Mouse (Mus musculus) kidney, embryonic 16.5 days (tissue): ENCODE measurements around the gene Pfkfb2. TPM values are rescaled to one million over a fixed set of nuclear protein-coding genes. Genes with fewer than 3 reads are reported as not detected.
"Not testable (repeated sequence)": the region's sequence is repeated elsewhere in the genome, so short reads cannot be mapped to it uniquely, and the experiment has no call there.

Source experiments
- ATAC-seq: fragments of 200-750 bp; cut with Nextera tagmentation; 2 replicates; pipeline ENCODE4 v1.8.0; 2017; ENCODE audit warnings: moderate TSS enrichment; ENCODE audit not compliant: low FRiP score, low TSS enrichment
- H3K27ac ChIP-seq: fragments of 300-500 bp; sonication (generic); 2 replicates; pipeline ENCODE4 v1.5.1; 2014; ENCODE audit warnings: low read length
- H3K27me3 ChIP-seq: fragments of 300-500 bp; sonication (generic); 2 replicates; pipeline ENCODE4 v1.6.1; 2014; ENCODE audit warnings: low read length, control low read depth, mixed read lengths; ENCODE audit not compliant: insufficient read depth
- H3K36me3 ChIP-seq: fragments of 300-500 bp; sonication (generic); 2 replicates; pipeline ENCODE4 v1.6.1; 2014; ENCODE audit warnings: low read length, control low read depth, mixed read lengths; ENCODE audit not compliant: insufficient read depth
- H3K4me1 ChIP-seq: fragments of 300-500 bp; sonication (generic); 2 replicates; pipeline ENCODE4 v1.6.1; 2014; ENCODE audit warnings: low read length, control low read depth, mixed read lengths; ENCODE audit not compliant: insufficient read depth
- H3K4me2 ChIP-seq: fragments of 300-500 bp; sonication (generic); replicated peaks from 2 replicates; pipeline ENCODE4 v1.6.1; 2014; ENCODE audit warnings: low read depth, low read length
- H3K4me3 ChIP-seq: fragments of 300-500 bp; sonication (generic); 2 replicates; pipeline ENCODE4 v1.5.1; 2014; ENCODE audit warnings: mild to moderate bottlenecking, low read length
- H3K9ac ChIP-seq: fragments of 300-500 bp; sonication (generic); replicated peaks from 2 replicates; pipeline ENCODE4 v1.6.1; 2014; ENCODE audit warnings: low read length
- H3K9me3 ChIP-seq: fragments of 300-500 bp; sonication (generic); 2 replicates; pipeline ENCODE4 v1.6.1; 2016; ENCODE audit warnings: low read length, control low read depth
- WGBS: fragments of 180-500 bp; shearing (Covaris S2); extraction: QIAGEN DNeasy Blood & Tissue Kit; methylation state at CpG from one replicate; pipeline ENCODE4 v1.1.7; 2014; 5-methylcytosine and 5-hydroxymethylcytosine counted together
- polyA plus RNA-seq: library from polyadenylated mRNA; unstranded; fragments of >200 nt; fragmentation: Nextera tagmentation; extraction: Ambion mirVana; gene quantifications from 2 replicates; pipeline ENCODE4 v1.2.1, GENCODE M21; 2015

The Pfkfb2 gene
- polyA plus RNA-seq, 1 experiment from 2014 or later, result 9.7 TPM

DNA sequence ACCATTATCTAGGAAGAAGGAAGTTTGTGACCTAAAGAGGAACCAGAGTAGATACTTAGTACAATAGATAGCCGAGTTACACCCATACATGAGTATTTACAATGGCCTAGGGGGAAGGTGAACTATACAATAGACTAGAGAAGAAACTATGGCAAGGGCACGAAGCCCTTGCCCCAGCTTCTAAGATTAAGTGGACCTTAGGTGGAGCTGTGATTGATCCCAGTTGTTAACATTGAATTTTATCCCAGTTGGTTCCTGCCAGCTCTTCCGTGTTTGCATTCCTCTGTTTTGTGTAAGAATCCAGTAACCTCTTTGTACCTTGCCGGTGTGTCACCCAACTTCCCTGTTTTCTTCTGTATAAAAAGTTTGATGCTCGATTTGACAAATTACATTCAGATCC, 65.5 kb downstream of the Pfkfb2 start:
- not testable (repeated sequence) for H3K4me2 ChIP-seq, ATAC-seq, H3K4me1 ChIP-seq, H3K9ac ChIP-seq, H3K27me3 ChIP-seq, H3K9me3 ChIP-seq, H3K36me3 ChIP-seq, H3K27ac ChIP-seq, H3K4me3 ChIP-seq
- 88% methylated on average over 5 of the region's 5 CpGs for WGBS

DNA sequence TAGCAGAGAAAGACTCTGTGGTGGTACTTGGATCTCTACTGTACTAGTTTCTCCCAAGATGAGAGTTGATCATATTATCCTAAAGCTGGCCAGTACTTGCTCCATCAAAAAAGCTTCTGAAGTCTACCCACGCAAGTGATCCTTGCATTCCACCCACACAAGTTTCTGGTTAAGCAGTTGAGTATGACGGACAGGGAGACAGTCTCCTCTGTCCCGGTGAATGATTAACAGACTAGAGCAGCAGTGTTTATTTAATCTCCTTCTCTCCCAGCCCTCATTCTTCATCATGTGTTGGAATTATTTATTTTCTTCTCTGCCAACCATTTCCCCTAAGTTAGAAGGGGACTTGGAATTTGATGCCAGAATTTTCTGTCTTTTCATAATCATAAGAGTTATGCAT, 67.6 kb downstream of the Pfkfb2 start, which contains the start of gene C4bp:
Gene C4bp (minus strand): TSS at position 179 of the 400 bp plus-strand sequence.
- 39% methylated on average over 3 of the region's 3 CpGs for WGBS
- Histone ChIP-seq H3K36me3 (no peaks in the 10 kb centered on the region), H3K9ac (no peak within 1 kb of the TSS), H3K27me3 (no peaks in the 10 kb centered on the region), H3K27ac (no peak within 1 kb of the TSS), H3K9me3 (no peaks in the 10 kb centered on the region; the same call in 1 of the 2 replicates), H3K4me1 (no peaks in the 10 kb centered on the region), H3K4me2 (no peak within 1 kb of the TSS), H3K4me3 (no peak within 1 kb of the TSS)
- ATAC-seq, result peak; percentile 90

DNA sequence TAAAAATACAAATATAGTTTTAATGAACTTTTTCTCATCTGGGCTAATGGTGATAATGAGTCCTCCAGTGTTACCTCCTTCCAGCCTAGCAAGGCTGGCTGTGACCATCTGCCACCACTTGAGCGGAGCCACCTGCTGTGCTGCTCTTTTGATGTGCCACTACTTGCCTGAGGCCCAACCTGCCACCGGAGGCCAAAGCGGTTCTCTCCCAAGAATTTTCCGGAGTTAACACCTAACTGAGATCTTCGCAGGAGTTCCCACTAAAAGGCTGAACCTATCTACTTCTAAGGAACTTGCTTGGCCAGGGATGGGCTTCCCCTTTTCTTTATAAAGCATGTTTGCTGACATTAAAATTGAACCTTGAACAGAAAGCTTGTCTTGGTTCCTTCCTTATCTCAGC, 69.4 kb downstream of the Pfkfb2 start:
- H3K36me3 ChIP-seq, H3K4me2 ChIP-seq, H3K27ac ChIP-seq, H3K9ac ChIP-seq, H3K9me3 ChIP-seq, H3K27me3 ChIP-seq, ATAC-seq, H3K4me1 ChIP-seq, H3K4me3 ChIP-seq: not testable (repeated sequence)
- WGBS, result 18% methylated on average over 5 of the region's 5 CpGs

DNA sequence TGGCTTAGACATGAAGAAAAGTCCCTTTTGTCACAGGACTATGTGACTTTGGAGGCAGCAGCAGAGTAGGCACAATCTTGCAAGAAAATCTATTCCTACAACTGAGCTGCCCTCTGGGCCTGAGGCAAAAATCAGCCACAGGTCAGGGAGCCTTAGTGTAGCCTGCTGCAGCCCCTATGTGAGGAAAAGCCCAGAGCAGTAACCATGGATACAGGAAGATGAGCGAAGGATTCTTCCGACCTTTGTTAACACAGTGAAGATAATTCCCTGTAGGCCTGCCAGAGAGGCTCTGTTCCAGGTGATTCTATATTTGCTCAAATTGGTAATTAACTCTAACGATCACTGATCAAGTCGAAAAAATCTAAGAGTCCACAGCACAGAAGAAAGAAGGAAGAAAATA, 85.0 kb downstream of the Pfkfb2 start:
- H3K27ac ChIP-seq, result no peak overlapping the region
- no peak overlapping the region for H3K9ac ChIP-seq
- no peak overlapping the region for H3K4me3 ChIP-seq
- no peaks in the 10 kb centered on the region for H3K4me1 ChIP-seq
- no peaks in the 10 kb centered on the region for H3K27me3 ChIP-seq
- WGBS, result 69% methylated on average over 4 of the region's 4 CpGs
- ATAC-seq, result no peak
- H3K4me2 ChIP-seq, result no peak overlapping the region
- H3K9me3 ChIP-seq, result no peaks in the 10 kb centered on the region
- no peaks in the 10 kb centered on the region for H3K36me3 ChIP-seq

DNA sequence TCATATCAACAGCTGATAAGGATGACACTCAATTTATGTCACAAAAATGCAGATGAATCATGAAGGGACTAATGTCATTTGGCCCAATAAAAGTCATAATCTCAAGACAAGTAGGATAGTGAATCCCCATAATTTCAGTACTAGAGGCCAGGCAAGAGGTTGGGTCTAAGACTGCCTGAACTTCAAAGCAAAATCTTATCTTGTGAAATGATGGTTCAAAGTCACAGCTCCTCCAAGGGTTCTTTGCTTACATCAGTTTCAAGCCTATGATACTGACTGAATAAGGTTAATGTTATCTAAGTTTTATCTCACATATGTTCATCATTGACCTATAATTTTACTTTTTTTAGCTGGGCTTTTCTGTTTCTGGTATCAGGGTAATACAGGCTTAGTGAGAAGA, 88.1 kb downstream of the Pfkfb2 start:
- Histone ChIP-seq H3K36me3 (no peaks in the 10 kb centered on the region), H3K9ac (no peak overlapping the region), H3K27ac (no peak overlapping the region), H3K9me3 (no peaks in the 10 kb centered on the region), H3K27me3 (no peaks in the 10 kb centered on the region), H3K4me1 (no peaks in the 10 kb centered on the region), H3K4me2 (no peak overlapping the region), H3K4me3 (no peak overlapping the region)
- no peak for ATAC-seq

Other genes starting within 250 kb of the Pfkfb2 start
- gene Zp3r, start 99.6 kb downstream of the Pfkfb2 start, polyA plus RNA-seq, result not detected in 2 replicates
- gene C4bp, start 67.6 kb downstream of the Pfkfb2 start, polyA plus RNA-seq, result 0.94 and 2.7 TPM in 2 replicates
- gene Gm29427, start 13.5 kb downstream of the Pfkfb2 start, polyA plus RNA-seq, result not detected in 2 replicates
- gene Yod1, start 11.9 kb downstream of the Pfkfb2 start, polyA plus RNA-seq, result 9.0 and 11.3 TPM in 2 replicates
- gene AA986860, start 2.7 kb upstream of the Pfkfb2 start, polyA plus RNA-seq, result 16.1 TPM in 2 replicates
- not detected in 2 replicates for gene Fcamr, start 71.6 kb upstream of the Pfkfb2 start, polyA plus RNA-seq
- gene Pigr, start 97.4 kb upstream of the Pfkfb2 start, polyA plus RNA-seq, result not detected in 2 replicates
- gene Fcmr, start 136.4 kb upstream of the Pfkfb2 start, polyA plus RNA-seq, result 0.36 TPM in 1 of 2 replicates, not detected in the other
- not detected in 2 replicates for gene Il24, start 158.2 kb upstream of the Pfkfb2 start, polyA plus RNA-seq
- gene Il20, start 182.2 kb upstream of the Pfkfb2 start, polyA plus RNA-seq, result not detected in 2 replicates
- gene Il19, start 210.9 kb upstream of the Pfkfb2 start, polyA plus RNA-seq, result 0.17 TPM in 1 of 2 replicates, not detected in the other